Mouse (Mus musculus) thymus, adult 2 months (tissue): Measurements from ENCODE around the gene Rims3.
A peak's percentile ranks its signal among the peaks of the same experiment; 100 is the strongest.

Source experiments
- CTCF ChIP-seq: fragments of 200-500 bp; IDR thresholded peaks from 2 replicates; pipeline ENCODE4 v1.5.1; 2012; ENCODE audit warnings: mild to moderate bottlenecking, control low read depth, low read length, moderate library complexity, borderline replicate concordance; ENCODE audit not compliant: control insufficient read depth, poor library complexity, insufficient read depth; ENCODE audit errors: extremely low read depth
- POLR2A ChIP-seq: fragments of 200-500 bp; IDR thresholded peaks from 2 replicates; pipeline ENCODE4 v1.6.1; 2012; ENCODE audit warnings: mild to moderate bottlenecking, low read length, control low read depth, moderate library complexity; ENCODE audit not compliant: control insufficient read depth, poor library complexity, insufficient read depth; ENCODE audit errors: extremely low read depth

DNA sequence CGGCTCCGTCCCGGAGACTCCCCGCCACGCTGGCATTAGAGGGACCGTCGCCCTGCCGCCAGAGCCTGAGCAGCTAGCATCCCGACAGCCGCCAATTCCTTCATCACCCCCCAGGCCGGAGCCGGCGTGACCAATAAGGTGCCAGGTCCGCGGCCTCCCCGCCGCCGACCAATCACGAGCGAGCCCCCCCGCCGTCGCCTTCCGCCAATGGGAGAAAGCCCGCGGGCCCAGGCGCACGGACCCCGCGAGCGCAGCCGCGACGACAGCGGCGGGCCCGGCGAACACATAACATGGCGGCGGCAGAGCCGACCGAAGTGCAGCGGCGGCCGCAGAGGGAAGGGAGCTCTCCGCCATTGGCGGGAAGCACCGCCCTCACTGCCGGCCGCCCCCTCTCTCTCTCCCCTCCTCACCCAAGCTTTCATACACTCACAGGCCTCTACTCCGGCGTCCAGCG is 29.5 kb upstream of the Rims3 start:
- TF ChIP-seq POLR2A (peak; percentile 98), CTCF (no peak; the same call in 1 of the 2 replicates)
